Mouse (Mus musculus): ENCODE measurements around the gene Ppp1r13b. TPM values are rescaled to one million over a fixed set of nuclear protein-coding genes. Genes with fewer than 3 reads are reported as not detected.
"Not testable (repeated sequence)": the region's sequence is repeated elsewhere in the genome, so short reads cannot be mapped to it uniquely, and the experiment has no call there.

Gene Ppp1r13b
- 8.3 and 9.5 TPM in 2 replicates for polyA plus RNA-seq (2014; fragmentation: Nextera tagmentation; extraction: Ambion mirVana)

DNA sequence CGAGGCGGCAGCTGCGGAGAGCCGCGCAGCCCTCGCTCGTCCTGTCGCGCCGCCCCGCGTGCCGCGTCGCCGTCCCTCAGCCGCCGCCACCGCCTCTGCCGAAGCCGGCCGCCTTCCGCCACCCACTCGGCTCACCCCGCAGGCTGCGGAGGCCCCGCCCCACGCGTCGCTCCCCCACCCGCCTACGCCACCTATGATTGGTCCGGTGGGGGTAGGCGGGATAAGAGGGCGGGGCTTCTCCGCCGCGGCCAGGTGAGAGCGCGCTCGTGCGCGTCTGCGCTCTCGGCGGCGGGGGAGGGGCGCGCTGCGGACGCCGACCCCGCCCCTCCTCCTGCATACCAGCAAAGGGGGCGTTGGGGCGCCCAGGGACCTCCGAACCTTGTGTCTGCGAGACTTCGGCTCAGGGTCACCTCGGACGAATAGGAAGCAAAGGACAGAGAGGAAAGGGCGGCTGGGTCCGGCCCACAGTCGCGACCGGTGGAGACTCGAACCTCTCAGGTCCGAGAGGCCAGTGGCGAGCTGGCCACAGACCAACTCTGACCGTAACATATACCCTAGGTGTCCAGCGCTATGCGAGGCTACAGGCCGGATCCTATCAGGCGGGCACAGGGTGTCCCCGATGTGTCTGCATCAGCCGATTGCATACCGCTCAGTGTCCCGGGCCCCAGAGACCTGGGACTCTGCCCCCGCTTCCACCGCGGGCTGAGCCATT lies at the start of gene Ppp1r13b:
TSS of gene Ppp1r13b (minus strand) at position 141 of the 712 bp plus-strand sequence.
- peak within 1 kb of the TSS; percentile 96 for H3K4me2 ChIP-seq (replicated peaks; ENCODE audit: low read depth, low read length)

DNA sequence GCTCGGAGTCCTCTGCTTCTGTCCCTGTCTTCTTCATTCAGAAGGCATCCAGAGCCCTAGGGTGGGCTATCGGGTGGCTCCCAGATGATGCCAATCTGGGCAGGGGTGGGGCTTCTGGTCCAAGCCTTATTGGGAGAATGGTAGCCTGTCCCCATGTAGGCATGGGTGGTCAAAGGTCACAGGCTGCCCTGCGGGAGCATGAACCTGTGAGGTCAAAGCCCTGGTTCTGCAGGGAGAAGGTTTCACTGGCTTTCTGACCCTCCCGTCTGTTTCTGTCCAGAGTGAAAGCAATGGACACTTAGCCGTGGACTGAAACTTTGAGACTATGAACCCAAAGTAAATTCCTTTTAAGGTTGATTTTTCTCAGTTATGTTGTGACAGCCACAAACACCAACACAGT lies 48.3 kb upstream of the Ppp1r13b start:
- H3K36me3 ChIP-seq (ENCODE audit: control insufficient read depth, insufficient read depth, low read length), result peaks cover 7% of the 10 kb centered on the region
- H3K4me3 ChIP-seq (ENCODE audit: low read depth, low read length), result no peak overlapping the region
- no peaks in the 10 kb centered on the region for H3K27me3 ChIP-seq (ENCODE audit: control insufficient read depth, insufficient read depth, low read length)
- H3K9ac ChIP-seq (ENCODE audit: low read depth, low read length), result no peak overlapping the region
- WGBS, result 71% methylated on average over 5 of the region's 5 CpGs
- ATAC-seq (ENCODE audit: low FRiP score) (no peak), DNase-seq (ENCODE audit: low spot score) (no peak)
- H3K4me1 ChIP-seq (replicated peaks; ENCODE audit: control insufficient read depth, insufficient read depth, low read length), result no peaks in the 10 kb centered on the region
- no peak overlapping the region for H3K27ac ChIP-seq (ENCODE audit: low read depth, low read length)
- no peaks in the 10 kb centered on the region for H3K9me3 ChIP-seq (ENCODE audit: control insufficient read depth, low read length)
- no peak overlapping the region for H3K4me2 ChIP-seq (replicated peaks; ENCODE audit: low read depth, low read length)

More for the DNA sequence above, at the start of gene Ppp1r13b:
- ATAC-seq (ENCODE audit: low FRiP score) (peak; percentile 97), DNase-seq (ENCODE audit: low spot score) (peak; percentile 90)
- Histone ChIP-seq H3K9ac (ENCODE audit: low read depth, low read length) (peak within 1 kb of the TSS; percentile 70), H3K27me3 (ENCODE audit: control insufficient read depth, insufficient read depth, low read length) (peaks cover 9% of the 10 kb centered on the region), H3K27ac (ENCODE audit: low read depth, low read length) (peak within 1 kb of the TSS; percentile 81), H3K9me3 (ENCODE audit: control insufficient read depth, low read length) (no peaks in the 10 kb centered on the region), H3K36me3 (ENCODE audit: control insufficient read depth, insufficient read depth, low read length) (no peaks in the 10 kb centered on the region), H3K4me1 (replicated peaks; ENCODE audit: control insufficient read depth, insufficient read depth, low read length) (no peaks in the 10 kb centered on the region), H3K4me3 (ENCODE audit: low read depth, low read length) (peak within 1 kb of the TSS; percentile 65)
- WGBS, result under 1% methylated on average over 60 of the region's 80 CpGs

DNA sequence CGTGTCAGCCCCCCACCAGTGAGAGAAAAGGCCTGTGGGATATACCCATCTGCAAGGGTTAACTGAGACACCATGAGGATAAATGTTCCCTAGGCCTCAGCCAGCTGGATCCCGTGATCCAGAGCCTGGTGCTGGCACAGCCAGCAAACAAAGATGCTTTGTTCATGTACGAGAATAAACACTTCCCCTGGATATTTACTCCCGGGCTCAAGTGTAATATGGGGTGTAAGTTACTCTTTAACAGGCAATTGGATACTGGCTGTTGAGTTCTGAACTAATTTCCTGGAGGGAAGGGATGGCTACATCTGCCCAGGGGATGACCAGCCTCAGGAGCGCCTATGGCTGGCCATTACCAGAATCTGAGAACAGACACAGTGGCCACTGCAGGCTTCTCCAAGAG lies 43.8 kb upstream of the Ppp1r13b start:
- Histone ChIP-seq H3K36me3 (ENCODE audit: control insufficient read depth, insufficient read depth, low read length) (no peaks in the 10 kb centered on the region), H3K27ac (ENCODE audit: low read depth, low read length) (no peak overlapping the region), H3K9ac (ENCODE audit: low read depth, low read length) (no peak overlapping the region), H3K4me3 (ENCODE audit: low read depth, low read length) (no peak overlapping the region), H3K9me3 (ENCODE audit: control insufficient read depth, low read length) (no peaks in the 10 kb centered on the region), H3K4me2 (replicated peaks; ENCODE audit: low read depth, low read length) (no peak overlapping the region), H3K27me3 (ENCODE audit: control insufficient read depth, insufficient read depth, low read length) (no peaks in the 10 kb centered on the region), H3K4me1 (replicated peaks; ENCODE audit: control insufficient read depth, insufficient read depth, low read length) (no peaks in the 10 kb centered on the region)
- WGBS, result 55% methylated on average over 5 of the region's 5 CpGs
- DNase-seq (ENCODE audit: low spot score) (no peak), ATAC-seq (ENCODE audit: low FRiP score) (no peak)

DNA sequence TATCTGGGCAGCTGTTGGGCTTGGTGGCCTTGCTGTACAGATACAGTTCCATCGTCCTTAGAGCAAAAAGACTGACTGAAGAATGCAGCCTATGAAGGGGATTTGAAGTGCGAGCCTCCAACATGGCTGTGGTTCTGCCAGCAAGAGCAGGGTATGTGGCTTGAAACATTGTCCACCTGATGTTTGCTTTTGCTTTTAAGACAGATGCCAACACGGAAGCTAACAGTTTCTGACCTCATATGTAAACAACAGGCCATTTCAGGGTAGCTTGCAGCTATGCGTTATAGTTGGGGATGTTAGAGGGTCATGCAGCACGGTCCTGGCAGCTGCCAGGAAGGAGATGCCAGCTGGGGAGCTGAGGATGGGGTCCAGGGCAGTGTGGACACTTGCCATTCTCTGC lies 42.6 kb upstream of the Ppp1r13b start:
- Histone ChIP-seq H3K4me3 (ENCODE audit: low read depth, low read length) (no peak overlapping the region), H3K9ac (ENCODE audit: low read depth, low read length) (no peak overlapping the region), H3K36me3 (ENCODE audit: control insufficient read depth, insufficient read depth, low read length) (no peaks in the 10 kb centered on the region), H3K9me3 (ENCODE audit: control insufficient read depth, low read length) (no peaks in the 10 kb centered on the region), H3K27ac (ENCODE audit: low read depth, low read length) (no peak overlapping the region), H3K4me1 (replicated peaks; ENCODE audit: control insufficient read depth, insufficient read depth, low read length) (no peaks in the 10 kb centered on the region), H3K4me2 (replicated peaks; ENCODE audit: low read depth, low read length) (no peak overlapping the region), H3K27me3 (ENCODE audit: control insufficient read depth, insufficient read depth, low read length) (no peaks in the 10 kb centered on the region)
- 83% methylated on average over 5 of the region's 5 CpGs for WGBS
- DNase-seq (ENCODE audit: low spot score) (no peak), ATAC-seq (ENCODE audit: low FRiP score) (no peak)

DNA sequence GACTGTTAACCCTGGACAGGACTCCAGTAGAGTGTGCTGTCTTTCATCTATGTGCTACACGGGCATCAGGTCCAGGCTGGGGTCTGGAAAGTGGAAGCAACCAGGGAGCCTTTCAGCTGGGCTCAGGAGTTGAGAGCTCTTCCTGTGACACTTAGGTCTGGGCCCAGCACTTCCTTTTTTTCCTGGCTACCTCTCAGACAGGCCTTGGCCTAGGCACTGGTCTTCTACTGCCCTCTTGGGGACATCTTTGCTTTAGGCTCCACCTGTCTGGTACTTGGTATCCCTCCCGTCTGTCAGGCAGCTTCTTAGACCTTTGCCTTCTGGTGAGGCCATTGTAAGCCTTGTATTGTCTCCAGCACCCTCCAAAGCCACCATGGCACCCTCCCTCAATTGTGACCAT lies 38.8 kb upstream of the Ppp1r13b start:
- Histone ChIP-seq H3K27me3 (ENCODE audit: control insufficient read depth, insufficient read depth, low read length) (no peaks in the 10 kb centered on the region), H3K36me3 (ENCODE audit: control insufficient read depth, insufficient read depth, low read length) (no peaks in the 10 kb centered on the region), H3K9me3 (ENCODE audit: control insufficient read depth, low read length) (no peaks in the 10 kb centered on the region), H3K4me3 (ENCODE audit: low read depth, low read length) (no peak overlapping the region), H3K27ac (ENCODE audit: low read depth, low read length) (no peak overlapping the region), H3K9ac (ENCODE audit: low read depth, low read length) (no peak overlapping the region), H3K4me1 (replicated peaks; ENCODE audit: control insufficient read depth, insufficient read depth, low read length) (no peaks in the 10 kb centered on the region), H3K4me2 (replicated peaks; ENCODE audit: low read depth, low read length) (no peak overlapping the region)
- 33% methylated on average over 2 of the region's 2 CpGs for WGBS
- ATAC-seq (ENCODE audit: low FRiP score) (no peak), DNase-seq (ENCODE audit: low spot score) (no peak)

DNA sequence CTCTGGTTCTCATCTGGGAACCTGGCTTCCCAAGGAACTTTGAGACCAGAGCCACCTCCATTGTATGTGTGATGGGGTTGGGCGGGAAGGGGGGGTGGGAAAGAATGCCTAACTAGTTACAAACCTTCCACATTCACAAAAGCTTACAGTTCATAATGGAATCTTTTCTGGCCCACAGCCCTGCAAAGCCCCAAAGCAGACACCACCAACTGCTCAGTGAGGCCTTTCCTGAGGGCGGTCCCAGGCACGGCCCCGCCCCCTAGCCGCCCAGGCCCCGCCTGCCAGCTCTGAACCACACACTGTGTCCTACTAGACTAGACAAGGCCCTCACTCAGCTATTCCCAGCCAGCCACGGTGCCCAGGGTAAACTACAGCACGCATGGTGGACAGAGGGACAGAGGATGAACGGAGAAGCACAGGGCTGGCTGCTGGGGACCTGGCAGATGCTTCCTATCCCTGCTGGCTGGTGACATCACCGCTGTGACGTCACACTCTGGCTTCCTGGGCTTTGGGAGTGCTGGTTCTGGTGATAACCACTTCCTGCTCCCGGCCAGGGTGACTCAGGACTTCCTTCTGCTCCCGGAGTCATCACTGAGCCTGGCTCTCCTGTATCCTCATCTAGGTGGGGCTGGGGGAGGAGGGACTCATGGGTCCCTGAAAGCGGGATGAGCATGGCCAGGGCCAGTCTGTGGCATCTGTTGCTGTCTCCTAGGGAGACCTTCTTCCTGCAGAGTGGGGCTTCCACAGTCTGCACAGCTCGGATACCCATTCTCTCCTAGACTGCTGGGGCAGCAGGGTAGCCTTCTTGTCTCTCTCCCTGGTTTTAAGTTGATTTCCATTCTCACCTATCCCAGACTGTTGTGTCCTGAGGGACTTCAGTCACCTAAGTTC lies 38.1 kb upstream of the Ppp1r13b start:
- not testable (repeated sequence) for H3K4me2 ChIP-seq (replicated peaks; ENCODE audit: low read depth, low read length); H3K4me3 ChIP-seq (ENCODE audit: low read depth, low read length); H3K36me3 ChIP-seq (ENCODE audit: control insufficient read depth, insufficient read depth, low read length); H3K4me1 ChIP-seq (replicated peaks; ENCODE audit: control insufficient read depth, insufficient read depth, low read length); DNase-seq (ENCODE audit: low spot score); H3K9me3 ChIP-seq (ENCODE audit: control insufficient read depth, low read length); H3K27me3 ChIP-seq (ENCODE audit: control insufficient read depth, insufficient read depth, low read length); H3K9ac ChIP-seq (ENCODE audit: low read depth, low read length)
- ATAC-seq (ENCODE audit: low FRiP score), result 0 out of 2 replicates have a peak, but pooled peaks have one; percentile 43
- H3K27ac ChIP-seq (ENCODE audit: low read depth, low read length), result 0 out of 2 replicates have a peak overlapping the region, but pooled peaks have one; percentile 3
- WGBS, result 66% methylated on average over 9 of the region's 15 CpGs

DNA sequence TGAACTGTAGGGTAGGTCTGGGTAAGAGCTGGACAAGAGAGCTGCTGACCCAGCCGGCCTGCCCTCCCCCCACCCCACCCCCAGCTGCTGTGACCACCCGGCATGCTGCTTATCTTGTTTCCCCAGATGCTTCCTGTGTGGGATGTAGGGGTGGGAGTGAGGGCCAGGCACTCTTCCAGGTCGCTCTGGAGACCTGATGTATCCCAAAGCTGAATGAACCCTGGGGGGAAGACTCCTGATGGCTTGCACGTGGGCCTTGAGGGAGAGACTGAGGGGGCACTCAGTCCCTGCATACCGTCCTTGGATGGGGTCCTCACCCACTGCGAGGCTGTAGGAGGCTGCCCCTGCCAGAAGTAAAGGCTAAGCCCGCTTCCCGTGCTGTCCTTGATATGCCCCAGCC lies 37.2 kb upstream of the Ppp1r13b start:
- DNase-seq (ENCODE audit: low spot score) (no peak), ATAC-seq (ENCODE audit: low FRiP score) (no peak)
- WGBS, result 67% methylated on average over 8 of the region's 8 CpGs
- no peaks in the 10 kb centered on the region for H3K4me1 ChIP-seq (replicated peaks; ENCODE audit: control insufficient read depth, insufficient read depth, low read length)
- no peaks in the 10 kb centered on the region for H3K27me3 ChIP-seq (ENCODE audit: control insufficient read depth, insufficient read depth, low read length)
- H3K4me3 ChIP-seq (ENCODE audit: low read depth, low read length), result no peak overlapping the region
- no peaks in the 10 kb centered on the region for H3K9me3 ChIP-seq (ENCODE audit: control insufficient read depth, low read length)
- H3K27ac ChIP-seq (ENCODE audit: low read depth, low read length), result no peak overlapping the region
- H3K36me3 ChIP-seq (ENCODE audit: control insufficient read depth, insufficient read depth, low read length), result no peaks in the 10 kb centered on the region
- no peak overlapping the region for H3K9ac ChIP-seq (ENCODE audit: low read depth, low read length)
- no peak overlapping the region for H3K4me2 ChIP-seq (replicated peaks; ENCODE audit: low read depth, low read length)

DNA sequence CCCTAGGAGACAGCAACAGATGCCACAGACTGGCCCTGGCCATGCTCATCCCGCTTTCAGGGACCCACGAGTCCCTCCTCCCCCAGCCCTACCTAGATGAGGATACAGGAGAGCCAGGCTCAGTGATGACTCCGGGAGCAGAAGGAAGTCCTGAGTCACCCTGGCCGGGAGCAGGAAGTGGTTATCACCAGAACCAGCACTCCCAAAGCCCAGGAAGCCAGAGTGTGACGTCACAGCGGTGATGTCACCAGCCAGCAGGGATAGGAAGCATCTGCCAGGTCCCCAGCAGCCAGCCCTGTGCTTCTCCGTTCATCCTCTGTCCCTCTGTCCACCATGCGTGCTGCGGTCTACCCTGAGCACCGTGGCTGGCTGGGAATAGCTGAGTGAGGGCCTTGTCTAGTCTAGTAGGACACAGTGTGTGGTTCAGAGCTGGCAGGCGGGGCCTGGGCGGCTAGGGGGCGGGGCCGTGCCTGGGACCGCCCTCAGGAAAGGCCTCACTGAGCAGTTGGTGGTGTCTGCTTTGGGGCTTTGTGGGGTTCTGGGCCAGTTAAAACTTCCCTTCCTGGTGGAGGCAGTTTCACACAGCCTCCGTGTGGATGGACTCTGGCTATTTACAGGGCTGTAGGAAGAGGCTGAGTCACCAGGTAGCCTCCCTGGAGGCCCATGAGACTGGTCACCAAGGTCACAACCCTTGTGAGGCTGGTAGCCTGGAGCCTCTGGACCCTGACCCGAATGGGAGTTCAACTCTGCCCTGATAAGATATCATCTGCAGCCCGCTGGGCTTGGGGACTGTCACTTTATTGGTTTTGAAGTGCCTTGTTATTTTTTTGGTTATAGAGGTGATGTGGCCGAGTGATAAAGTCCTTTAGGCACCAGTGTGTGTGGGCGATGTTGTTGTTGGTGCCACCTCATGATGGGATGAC lies 36.4 kb upstream of the Ppp1r13b start:
- not testable (repeated sequence) for H3K27me3 ChIP-seq (ENCODE audit: control insufficient read depth, insufficient read depth, low read length); H3K4me1 ChIP-seq (replicated peaks; ENCODE audit: control insufficient read depth, insufficient read depth, low read length); H3K36me3 ChIP-seq (ENCODE audit: control insufficient read depth, insufficient read depth, low read length); H3K27ac ChIP-seq (ENCODE audit: low read depth, low read length); H3K4me2 ChIP-seq (replicated peaks; ENCODE audit: low read depth, low read length); DNase-seq (ENCODE audit: low spot score); H3K9ac ChIP-seq (ENCODE audit: low read depth, low read length); H3K9me3 ChIP-seq (ENCODE audit: control insufficient read depth, low read length); H3K4me3 ChIP-seq (ENCODE audit: low read depth, low read length)
- ATAC-seq (ENCODE audit: low FRiP score), result peak; percentile 30; the same call in 1 of the 2 replicates
- WGBS, result 73% methylated on average over 12 of the region's 20 CpGs

All from hindbrain, embryonic 11.5 days (tissue).